Mouse (Mus musculus) lung, postnatal 4 days (tissue): Measurements from ENCODE around the gene Asic2.

Experiments
- DNase-seq, 2 experiments: peaks; one replicate each; pipeline ENCODE4 v3.0.0; 2021

Gene Asic2

GRCm38 (mm10) chr11:81968401-81968881 lies at the start of gene Asic2:
Gene Asic2 (minus strand): TSS chr11:81968457.
- no peak for DNase-seq

- no peak for DNase-seq
Measured at GRCm38 (mm10) chr11:82016181-82016780, 48.0 kb upstream of the Asic2 start.

- no peak for DNase-seq
Measured at GRCm38 (mm10) chr11:82015066-82015465, 46.8 kb upstream of the Asic2 start.

GRCm38 (mm10) chr11:82013756-82014155 lies 45.5 kb upstream of the Asic2 start:
- no peak for DNase-seq

GRCm38 (mm10) chr11:82011411-82012193 lies 43.3 kb upstream of the Asic2 start:
- DNase-seq: no peak

GRCm38 (mm10) chr11:82010115-82010514 lies 41.9 kb upstream of the Asic2 start:
- no peak for DNase-seq

- DNase-seq: peak; percentile 56 to 74
Measured at GRCm38 (mm10) chr11:82006796-82007423, 38.7 kb upstream of the Asic2 start.

GRCm38 (mm10) chr11:82004810-82005209 lies 36.6 kb upstream of the Asic2 start:
- no peak for DNase-seq

GRCm38 (mm10) chr11:82000581-82000980 lies 32.3 kb upstream of the Asic2 start:
- no peak for DNase-seq

- no peak for DNase-seq
Measured at GRCm38 (mm10) chr11:81999469-81999868, 31.2 kb upstream of the Asic2 start.

GRCm38 (mm10) chr11:81998646-81999045 lies 30.4 kb upstream of the Asic2 start:
- no peak for DNase-seq

GRCm38 (mm10) chr11:81997085-81997484 lies 28.8 kb upstream of the Asic2 start:
- DNase-seq: no peak

- DNase-seq: peak; percentile 52 to 72
Measured at GRCm38 (mm10) chr11:81996172-81996841, 28.1 kb upstream of the Asic2 start.

- peak in 1 of 2 experiments; percentile 53 for DNase-seq
Measured at GRCm38 (mm10) chr11:81983146-81983545, 14.9 kb upstream of the Asic2 start.

GRCm38 (mm10) chr11:81982191-81982590 lies 13.9 kb upstream of the Asic2 start:
- DNase-seq: no peak

GRCm38 (mm10) chr11:81974577-81974976 lies 6.3 kb upstream of the Asic2 start:
- DNase-seq: no peak

GRCm38 (mm10) chr11:81973699-81974098 lies 5.4 kb upstream of the Asic2 start:
- no peak for DNase-seq

GRCm38 (mm10) chr11:81972044-81972443 lies 3.8 kb upstream of the Asic2 start:
- DNase-seq: no peak

- peak in 1 of 2 experiments; percentile 18 for DNase-seq
Measured at GRCm38 (mm10) chr11:81966626-81967289, 1.5 kb downstream of the Asic2 start.

- no peak for DNase-seq
Measured at GRCm38 (mm10) chr11:81965653-81966625, 2.3 kb downstream of the Asic2 start.

- DNase-seq: no peak
Measured at GRCm38 (mm10) chr11:81964561-81964960, 3.7 kb downstream of the Asic2 start.
